Mouse (Mus musculus) MEL (cell line): ENCODE data around the gene Zfp189. TPM values are rescaled to one million over a fixed set of nuclear protein-coding genes. Genes with fewer than 3 reads are reported as not detected.

Experiments
- DNase-seq: peaks from one replicate; pipeline ENCODE4 v3.0.0; 2011; ENCODE audit warnings: low read depth, low spot score
- H3K27ac ChIP-seq: 2 replicates; pipeline ENCODE4 v1.5.1; 2012; ENCODE audit warnings: low read depth, mild to moderate bottlenecking, control low read depth, low read length, moderate library complexity; ENCODE audit not compliant: control insufficient read depth
- H3K27me3 ChIP-seq, 2 experiments: fragments of 150-350 bp in 1 of 2; sonication (generic) in 1 of 2; 2 replicates each; pipeline ENCODE4 v1.6.1; 2012; ENCODE audit warnings: low read length in 2 of 2, mild to moderate bottlenecking in 2 of 2, improper control_type of control experiment in 1 of 2, moderate library complexity in 1 of 2; ENCODE audit not compliant: insufficient read depth in 2 of 2, control insufficient read depth in 1 of 2
- H3K36me3 ChIP-seq, 2 experiments: 2 replicates each; pipeline ENCODE4 v1.6.1; 2012 to 2014; ENCODE audit warnings: low read length in 2 of 2, improper control_type of control experiment in 1 of 2, inconsistent platforms in 1 of 2, mild to moderate bottlenecking in 1 of 2; ENCODE audit not compliant: insufficient read depth in 2 of 2, control insufficient read depth in 1 of 2
- H3K4me1 ChIP-seq, 2 experiments: fragments of 150-350 bp in 1 of 2; sonication (generic) in 1 of 2; 2 replicates each; pipeline ENCODE4 v1.6.1; 2012; ENCODE audit warnings: low read length in 2 of 2, improper control_type of control experiment in 1 of 2, mild to moderate bottlenecking in 1 of 2; ENCODE audit not compliant: insufficient read depth in 2 of 2, control insufficient read depth in 1 of 2
- H3K4me3 ChIP-seq, 2 experiments: fragments of 150-350 bp in 1 of 2; sonication (generic) in 1 of 2; 2 replicates each; pipeline ENCODE4 v1.5.1; 2012; ENCODE audit warnings: low read depth in 2 of 2, low read length in 2 of 2, mild to moderate bottlenecking in 2 of 2, moderate library complexity in 2 of 2, control low read depth in 1 of 2, improper control_type of control experiment in 1 of 2; ENCODE audit not compliant: control insufficient read depth in 1 of 2, insufficient read depth in 1 of 2
- H3K79me2 ChIP-seq: 2 replicates; pipeline ENCODE4 v1.6.1; 2012; ENCODE audit warnings: mild to moderate bottlenecking, low read length, moderate library complexity; ENCODE audit not compliant: control insufficient read depth, poor library complexity, insufficient read depth
- H3K9ac ChIP-seq: 2 replicates; pipeline ENCODE4 v1.6.1; 2012; ENCODE audit warnings: low read depth, mild to moderate bottlenecking, control low read depth, low read length, moderate library complexity; ENCODE audit not compliant: control insufficient read depth, poor library complexity, severe bottlenecking
- H3K9me3 ChIP-seq: fragments of 150-350 bp; sonication (generic); replicated peaks from 2 replicates; pipeline ENCODE4 v1.6.1; 2012; ENCODE audit warnings: mild to moderate bottlenecking, low read length, improper control_type of control experiment, moderate library complexity; ENCODE audit not compliant: insufficient read depth
- CHD1 ChIP-seq: IDR thresholded peaks from 2 replicates; pipeline ENCODE4 v1.6.1; 2012; ENCODE audit warnings: low read depth, mild to moderate bottlenecking, inconsistent platforms, low read length, improper control_type of control experiment
- CHD2 ChIP-seq: IDR thresholded peaks from 2 replicates; pipeline ENCODE4 v1.6.1; 2011; ENCODE audit warnings: low read length, improper control_type of control experiment
- CTCF ChIP-seq, 3 experiments: IDR thresholded peaks in 2 of 3; conservative IDR thresholded peaks in 1 of 3; 2 replicates each; pipeline ENCODE4 v1.5.1; 2011 to 2012; ENCODE audit warnings: low read length in 3 of 3, low read depth in 2 of 3, mild to moderate bottlenecking in 2 of 3, improper control_type of control experiment in 1 of 3, inconsistent platforms in 1 of 3, mixed read lengths in 1 of 3, moderate library complexity in 1 of 3; ENCODE audit not compliant: control insufficient read depth in 1 of 3, insufficient read depth in 1 of 3, poor library complexity in 1 of 3, severe bottlenecking in 1 of 3
- ELF1 ChIP-seq: IDR thresholded peaks from 2 replicates; pipeline ENCODE4 v1.6.1; 2014; ENCODE audit warnings: low read depth, mild to moderate bottlenecking, inconsistent platforms, low read length, improper control_type of control experiment, moderate library complexity
- EP300 ChIP-seq, 2 experiments: IDR thresholded peaks; 2 replicates each; pipeline ENCODE4 v1.6.1; 2011; ENCODE audit warnings: improper control_type of control experiment in 2 of 2, low read length in 2 of 2, low read depth in 1 of 2, mild to moderate bottlenecking in 1 of 2
- ETS1 ChIP-seq: IDR thresholded peaks from 2 replicates; pipeline ENCODE4 v1.6.1; 2012; ENCODE audit warnings: low read depth, mild to moderate bottlenecking, inconsistent platforms, low read length, improper control_type of control experiment, moderate library complexity
- GABPA ChIP-seq: IDR thresholded peaks from 2 replicates; pipeline ENCODE4 v1.6.1; 2012; ENCODE audit warnings: low read depth, mild to moderate bottlenecking, inconsistent platforms, low read length, improper control_type of control experiment, moderate library complexity
- GATA1 ChIP-seq: IDR thresholded peaks from 2 replicates; pipeline ENCODE4 v1.6.1; 2011; ENCODE audit warnings: low read depth, low read length, improper control_type of control experiment
- HCFC1 ChIP-seq: IDR thresholded peaks from 2 replicates; pipeline ENCODE4 v1.6.1; 2012; ENCODE audit warnings: low read depth, mild to moderate bottlenecking, inconsistent platforms, low read length, improper control_type of control experiment, moderate library complexity
- KAT2A ChIP-seq: conservative IDR thresholded peaks from 2 replicates; pipeline ENCODE4 v1.6.1; 2012; ENCODE audit warnings: low read depth, low read length, improper control_type of control experiment, inconsistent platforms
- MAZ ChIP-seq: IDR thresholded peaks from 2 replicates; pipeline ENCODE4 v1.6.1; 2012; ENCODE audit warnings: low read depth, mild to moderate bottlenecking, inconsistent platforms, low read length, improper control_type of control experiment
- MEF2A ChIP-seq: IDR thresholded peaks from 2 replicates; pipeline ENCODE4 v1.6.1; 2014; ENCODE audit warnings: low read depth, mild to moderate bottlenecking, inconsistent platforms, low read length, improper control_type of control experiment; ENCODE audit not compliant: poor library complexity, insufficient replicate concordance, severe bottlenecking; ENCODE audit errors: extremely low read depth
- MXI1 ChIP-seq: IDR thresholded peaks from 2 replicates; pipeline ENCODE4 v1.6.1; 2011; ENCODE audit warnings: mild to moderate bottlenecking, low read depth, low read length, improper control_type of control experiment
- MYB ChIP-seq: IDR thresholded peaks from 2 replicates; pipeline ENCODE4 v1.6.1; 2011; ENCODE audit warnings: mild to moderate bottlenecking, low read depth, low read length, improper control_type of control experiment
- MYC ChIP-seq: IDR thresholded peaks from 2 replicates; pipeline ENCODE4 v1.6.1; 2011; ENCODE audit warnings: low read depth, mild to moderate bottlenecking, low read length, improper control_type of control experiment, moderate library complexity
- POLR2A ChIP-seq, 2 experiments: IDR thresholded peaks; 2 replicates each; pipeline ENCODE4 v1.6.1; 2011 to 2012; ENCODE audit warnings: low read length in 2 of 2, mild to moderate bottlenecking in 2 of 2, control low read depth in 1 of 2, improper control_type of control experiment in 1 of 2, low read depth in 1 of 2, moderate library complexity in 1 of 2; ENCODE audit not compliant: control insufficient read depth in 1 of 2, insufficient read depth in 1 of 2, poor library complexity in 1 of 2
- RAD21 ChIP-seq: IDR thresholded peaks from 2 replicates; pipeline ENCODE4 v1.6.1; 2011; ENCODE audit warnings: mild to moderate bottlenecking, low read depth, low read length, improper control_type of control experiment
- SMC3 ChIP-seq: IDR thresholded peaks from 2 replicates; pipeline ENCODE4 v1.6.1; 2011; ENCODE audit warnings: low read depth, low read length, improper control_type of control experiment
- TAL1 ChIP-seq: IDR thresholded peaks from 2 replicates; pipeline ENCODE4 v1.6.1; 2012; ENCODE audit warnings: mild to moderate bottlenecking, inconsistent platforms, low read length, moderate library complexity, mixed read lengths
- USF1 ChIP-seq: IDR thresholded peaks from 2 replicates; pipeline ENCODE4 v1.6.1; 2014; ENCODE audit warnings: low read depth, mild to moderate bottlenecking, inconsistent platforms, low read length, improper control_type of control experiment, moderate library complexity
- USF2 ChIP-seq, 2 experiments: IDR thresholded peaks; 2 replicates each; pipeline ENCODE4 v1.6.1; 2011 to 2012; ENCODE audit warnings: improper control_type of control experiment in 2 of 2, low read length in 2 of 2, borderline replicate concordance in 1 of 2, inconsistent platforms in 1 of 2, low read depth in 1 of 2, mild to moderate bottlenecking in 1 of 2; ENCODE audit not compliant: insufficient read depth in 1 of 2
- ZC3H11A ChIP-seq: IDR thresholded peaks from 2 replicates; pipeline ENCODE4 v1.6.1; 2012; ENCODE audit warnings: low read depth, mild to moderate bottlenecking, inconsistent platforms, low read length, improper control_type of control experiment
- polyA plus RNA-seq, 2 experiments: library from polyadenylated mRNA; stranded (reverse) in 1 of 2; unstranded in 1 of 2; fragments of >175 nt in 1 of 2; fragments of >200 nt in 1 of 2; gene quantifications; 2 replicates each; pipeline versions ENCODE4 v1.2.1 to v1.2.4; 2012; ENCODE audit warnings: low replicate concordance in 2 of 2, low read depth in 1 of 2; ENCODE audit not compliant: insufficient read length in 2 of 2, insufficient read depth in 1 of 2, missing spikeins in 1 of 2
- total RNA-seq: library from RNA; depleted of rRNA; stranded (reverse); fragments of 300-350 nt; gene quantifications from 2 replicates; pipeline ENCODE4 v1.2.3, GENCODE M21; 2012

The Zfp189 gene
- total and polyA plus RNA-seq, 3 experiments: 3.3 to 5.3 TPM; not detected in 1

DNA sequence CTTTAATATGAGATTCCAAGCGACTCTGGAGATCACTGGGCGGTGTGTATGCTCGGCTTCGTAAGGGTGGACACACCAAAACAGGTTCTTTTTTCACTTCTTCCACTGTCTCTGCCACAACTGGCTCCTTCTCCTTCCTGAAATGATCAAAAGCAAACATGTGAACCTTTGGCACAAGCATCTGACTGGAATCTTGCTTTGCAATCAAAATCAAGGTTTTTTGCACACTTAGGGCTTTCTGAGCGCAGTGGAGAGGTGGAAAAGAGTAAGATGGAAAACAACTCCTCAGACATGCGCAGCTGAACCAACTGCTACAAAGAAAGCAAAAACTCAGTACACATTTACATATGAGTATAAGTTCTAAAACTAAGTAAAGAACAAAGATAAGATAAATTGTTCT, 6.5 kb upstream of the Zfp189 start:
- Histone ChIP-seq H3K4me1 (peaks cover 2 to 9% of the 10 kb centered on the region in 2 experiments; a peak in 2 of 4 replicates), H3K9ac (no peak overlapping the region), H3K4me3 (no peak overlapping the region), H3K79me2 (peaks cover 29% of the 10 kb centered on the region), H3K27ac (no peak overlapping the region), H3K27me3 (no peaks in the 10 kb centered on the region), H3K9me3 (no peaks in the 10 kb centered on the region), H3K36me3 (peaks cover 2 to 13% of the 10 kb centered on the region in 2 experiments)
- no peak for TF ChIP-seq GABPA
- no peak for TF ChIP-seq MEF2A
- no peak for TF ChIP-seq ZC3H11A
- TF ChIP-seq USF2 (IDR thresholded peaks at IDR 0.05; ENCODE audit: borderline replicate concordance in 1 of 2, insufficient read depth in 1 of 2, low read depth in 1 of 2, low read length in 2 of 2): no peak
- no peak for TF ChIP-seq USF1
- TF ChIP-seq MYC: no peak
- no peak for DNase-seq

DNA sequence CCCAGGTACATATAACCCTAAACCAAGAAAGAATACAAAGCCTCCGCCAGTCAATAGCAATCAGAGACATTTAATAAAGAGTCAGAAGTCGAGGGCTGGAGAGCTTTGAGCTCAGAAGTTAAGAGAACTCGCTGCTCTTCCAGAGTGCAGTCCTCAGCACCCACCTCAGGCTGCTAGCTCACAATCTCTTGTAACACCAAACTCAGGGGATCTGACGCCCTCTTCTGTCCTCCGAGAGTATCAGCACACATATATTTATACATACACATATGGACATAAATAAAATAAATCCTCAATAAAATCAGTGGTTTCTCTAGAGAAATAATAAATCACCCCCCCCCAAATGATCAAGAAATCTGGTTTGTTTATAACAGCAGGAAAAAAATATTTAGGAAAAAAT, 1.5 kb upstream of the Zfp189 start:
- no peak overlapping the region for H3K27ac ChIP-seq

More for the DNA sequence above, 1.5 kb upstream of the Zfp189 start:
- H3K36me3 ChIP-seq: peaks cover 0 to 21% of the 10 kb centered on the region in 2 experiments; a peak in 3 of 4 replicates
- H3K79me2 ChIP-seq: peaks cover 46% of the 10 kb centered on the region
- H3K9ac ChIP-seq: peak overlapping the region; percentile 81
- TF ChIP-seq POLR2A (IDR thresholded peaks at IDR 0.05; ENCODE audit: control insufficient read depth in 1 of 2, insufficient read depth in 1 of 2, low read depth in 1 of 2, low read length in 2 of 2, poor library complexity in 1 of 2) (no peak), KAT2A (no peak), EP300 (IDR thresholded peaks at IDR 0.05; ENCODE audit: low read depth in 1 of 2, low read length in 2 of 2) (no peak), CHD1 (no peak), ETS1 (no peak), HCFC1 (no peak), ZC3H11A (0 out of 2 replicates have a peak, but pooled peaks have one; percentile 17), RAD21 (peak; percentile 32), MYB (no peak), MXI1 (no peak), CTCF (IDR thresholded peaks at IDR 0.05 in 2 of 3, conservative IDR thresholded peaks at IDR 0.05 in 1 of 3; ENCODE audit: control insufficient read depth in 1 of 3, insufficient read depth in 1 of 3, low read depth in 2 of 3, low read length in 3 of 3, poor library complexity in 1 of 3, severe bottlenecking in 1 of 3) (peak in 2 of 3 experiments; percentile 24 to 50; a peak in 3 of 6 replicates), CHD2 (no peak), ELF1 (no peak), MAZ (no peak), TAL1 (no peak), MEF2A (no peak), USF2 (IDR thresholded peaks at IDR 0.05; ENCODE audit: borderline replicate concordance in 1 of 2, insufficient read depth in 1 of 2, low read depth in 1 of 2, low read length in 2 of 2) (no peak), SMC3 (peak; percentile 38), GATA1 (no peak)
- H3K9me3 ChIP-seq: no peaks in the 10 kb centered on the region
- peak overlapping the region; percentile 38 to 80; a peak in 3 of 4 replicates for H3K4me3 ChIP-seq
- peaks cover 5 to 16% of the 10 kb centered on the region in 2 experiments; a peak in 3 of 4 replicates for H3K4me1 ChIP-seq
- H3K27me3 ChIP-seq: no peaks in the 10 kb centered on the region
- peak; percentile 76 for DNase-seq
